8 mouse cellular contexts compared by ENCODE assay signal in the genomic region with DNA sequence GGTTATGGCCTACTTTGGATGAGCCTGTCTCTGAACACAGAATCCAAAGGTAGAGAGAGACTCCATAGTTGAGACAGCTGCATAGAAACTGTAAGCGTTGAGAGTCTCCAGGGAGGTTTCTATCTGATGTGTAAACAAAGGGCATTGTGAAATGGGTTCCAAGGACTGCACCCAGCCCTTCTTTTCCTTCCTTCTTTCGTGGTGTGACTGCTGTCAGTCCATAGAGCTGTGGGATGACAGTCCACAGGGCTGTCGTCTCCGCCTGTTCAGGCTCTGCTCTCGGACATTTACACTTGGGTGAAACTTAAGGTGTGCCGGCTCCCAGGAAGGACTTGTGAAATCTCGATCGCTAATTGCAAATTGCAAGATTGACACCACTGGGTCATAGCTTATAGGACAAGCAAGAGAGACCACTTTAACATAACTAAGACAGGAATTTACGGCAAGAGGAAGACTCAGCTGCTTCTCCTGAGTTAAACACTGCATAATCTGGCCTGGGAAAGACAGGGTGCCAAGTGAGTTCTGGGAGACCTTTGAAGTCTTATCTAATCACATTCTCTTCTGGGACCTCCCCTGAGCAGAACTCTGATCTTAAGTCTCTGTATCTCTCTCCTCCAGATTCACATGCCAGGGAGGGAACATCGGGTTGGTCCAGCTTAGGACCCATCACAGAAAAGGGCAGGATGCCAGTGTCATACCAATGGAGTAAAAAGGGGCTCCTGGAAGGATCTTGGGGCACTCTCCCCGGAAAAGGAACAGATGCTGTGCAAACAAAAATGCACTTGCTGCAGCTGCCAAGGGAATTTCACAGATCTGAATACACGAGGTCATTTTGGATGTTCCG. TPM values are rescaled to one million over a fixed set of nuclear protein-coding genes. Genes with fewer than 3 reads are reported as not detected.
A peak's percentile ranks its signal among the peaks of the same experiment; 100 is the strongest.
DNase-seq lines count a peak whose midpoint lies in the region; ATAC-seq lines count a peak whose summit lies in the region.

No protein-coding gene starts in this region.

- no peak overlapping the region for H3K9ac ChIP-seq in liver, embryonic 12.5 days

- peak; percentile 53 for DNase-seq in kidney, adult 9 months
- DNase-seq in kidney, adult 11 months = no peak
- no peak for DNase-seq in gastrocnemius, postnatal 25 days
- DNase-seq in adrenal gland, postnatal 4 days (ENCODE audit: low spot score in 2 of 2) = no peak
- DNase-seq in frontal cortex, postnatal 10 days (ENCODE audit: low spot score in 2 of 2) = no peak

- H3K27ac ChIP-seq in liver, embryonic 12.5 days = no peak overlapping the region

- peak; percentile 66 for ATAC-seq in common myeloid progenitor, adult 5-6 weeks (replicated peaks; ENCODE audit: low read depth, poor library complexity, severe bottlenecking)
- no peak; the same call in 1 of the 2 replicates for ATAC-seq in liver, embryonic 12.5 days
- ATAC-seq in megakaryocyte progenitor cell, adult 5-6 weeks (replicated peaks; ENCODE audit: poor library complexity) = peak; percentile 85

- no peaks in the 10 kb centered on the region for H3K9me3 ChIP-seq in liver, embryonic 12.5 days (replicated peaks)

- H3K27me3 ChIP-seq in liver, embryonic 12.5 days (replicated peaks) = peaks cover 16% of the 10 kb centered on the region

- H3K4me3 ChIP-seq in liver, embryonic 12.5 days = no peak overlapping the region

- H3K4me2 ChIP-seq in liver, embryonic 12.5 days = peak overlapping the region; percentile 19

- peaks cover 47% of the 10 kb centered on the region for H3K4me1 ChIP-seq in liver, embryonic 12.5 days

- H3K36me3 ChIP-seq in liver, embryonic 12.5 days = no peaks in the 10 kb centered on the region

- WGBS in liver, embryonic 12.5 days (ENCODE audit: insufficient replicate concordance) = 22% methylated on average over 13 of the region's 13 CpGs

RNA-seq across cellular contexts. Expression of a gene that starts 11.5 kb away (rescaled TPM):
- 61.2 and 65.6 TPM in 2 replicates for total RNA-seq in common myeloid progenitor, adult 5-6 weeks (2017)
- 42.1 and 42.2 TPM in 2 replicates for polyA plus RNA-seq in liver, embryonic 12.5 days (2016; fragmentation: Nextera tagmentation; extraction: Ambion mirVana)
- 36.6 and 37.5 TPM in 2 replicates for total RNA-seq in megakaryocyte progenitor cell, adult 5-6 weeks (2015)
- 43.8 and 46.8 TPM in 2 replicates for total RNA-seq in megakaryocyte progenitor cell, adult 5-6 weeks (2017)
- total RNA-seq in gastrocnemius, postnatal 25 days (2021) = 10 to 100 TPM; 21.4 to 24.3 TPM
- 10 to 100 TPM; 81.7 to 87.2 TPM for total RNA-seq in adrenal gland, postnatal 4 days (2021)
